Mouse (Mus musculus) testis, postnatal 10 days (tissue): ENCODE measurements around the gene Itpr3.

Source experiments
- DNase-seq: peaks from one replicate; pipeline ENCODE4 v3.0.0; 2021; ENCODE audit warnings: low spot score

The Itpr3 gene

DNA sequence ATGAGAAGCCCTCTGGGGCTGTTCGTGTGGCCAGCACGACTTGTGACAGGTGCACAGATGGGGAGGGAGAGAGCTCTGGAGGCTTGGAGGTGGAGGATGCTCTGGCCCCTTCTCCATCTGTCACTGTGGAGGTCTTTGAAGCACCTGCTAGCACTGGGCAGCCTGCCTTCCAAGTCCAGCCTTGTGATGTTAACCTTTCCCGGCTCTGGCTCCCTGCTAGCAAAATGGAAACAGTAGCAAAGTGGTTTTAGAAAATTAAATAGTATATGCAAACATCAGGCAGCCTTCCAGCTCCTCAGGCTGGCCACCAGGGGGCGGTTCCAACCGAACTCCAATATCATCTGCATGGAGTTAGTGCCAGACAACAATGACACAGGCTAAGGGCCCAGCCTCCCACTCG, 14.5 kb downstream of the Itpr3 start:
- peak; percentile 78 for DNase-seq

DNA sequence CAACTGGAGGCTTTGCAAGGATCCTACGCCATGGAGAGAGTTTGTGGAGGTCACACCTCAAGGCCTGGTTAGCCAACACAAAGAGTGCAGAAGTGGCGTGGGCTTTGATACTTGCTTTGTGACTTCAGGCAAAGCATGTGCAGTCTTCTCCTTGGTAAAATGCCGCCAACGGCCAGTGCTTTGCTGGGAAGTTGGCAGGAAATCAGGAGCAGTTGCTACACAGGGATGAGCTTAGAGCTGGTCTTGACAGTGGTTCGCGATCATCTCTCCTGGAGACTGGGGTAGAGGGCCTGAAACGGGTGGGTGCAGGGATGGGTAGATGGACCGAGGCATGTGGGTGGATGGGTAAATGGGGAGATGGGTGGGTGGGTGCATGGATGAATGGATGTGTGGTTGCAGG, 15.3 kb downstream of the Itpr3 start:
- no peak for DNase-seq

DNA sequence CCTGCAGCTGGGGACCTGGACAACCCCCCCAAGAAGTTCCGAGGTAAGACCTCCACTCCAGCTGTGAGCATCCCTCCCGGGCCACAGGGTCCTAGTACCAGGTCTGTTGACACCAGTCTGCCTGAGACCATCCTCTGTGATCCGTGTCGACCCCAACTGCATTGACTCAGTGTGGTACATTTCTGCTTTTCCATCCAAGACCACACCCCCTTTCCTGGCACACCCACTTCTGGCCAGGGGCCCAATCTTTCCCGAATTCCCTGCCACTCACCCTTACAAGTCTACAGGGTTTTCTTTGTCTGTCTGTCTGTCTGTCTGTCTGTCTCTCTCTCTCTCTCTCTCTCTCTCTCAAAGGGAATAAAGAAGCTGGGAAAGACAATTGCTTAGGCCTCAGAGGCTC, 16.0 kb downstream of the Itpr3 start:
- no peak for DNase-seq

DNA sequence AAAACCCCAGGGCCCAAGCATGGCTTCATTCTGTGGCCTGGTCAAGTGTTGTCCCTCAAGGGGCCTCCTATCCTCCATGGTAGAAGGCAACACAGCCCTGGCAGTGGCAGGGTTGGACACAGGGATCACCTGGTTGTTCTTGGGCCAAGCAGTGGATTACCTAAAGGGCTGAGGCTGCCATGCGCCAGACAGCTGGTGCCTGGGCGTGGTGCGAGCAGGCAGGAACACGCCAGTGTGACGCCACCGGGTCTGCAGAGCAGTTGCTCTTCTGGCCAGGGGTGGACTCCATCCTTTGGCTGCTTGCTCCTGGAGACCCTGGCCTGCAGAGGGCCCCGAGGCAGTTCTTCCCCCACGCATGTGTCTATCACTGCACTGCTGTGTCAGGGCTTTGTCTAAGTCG, 16.7 kb downstream of the Itpr3 start:
- DNase-seq, result no peak

DNA sequence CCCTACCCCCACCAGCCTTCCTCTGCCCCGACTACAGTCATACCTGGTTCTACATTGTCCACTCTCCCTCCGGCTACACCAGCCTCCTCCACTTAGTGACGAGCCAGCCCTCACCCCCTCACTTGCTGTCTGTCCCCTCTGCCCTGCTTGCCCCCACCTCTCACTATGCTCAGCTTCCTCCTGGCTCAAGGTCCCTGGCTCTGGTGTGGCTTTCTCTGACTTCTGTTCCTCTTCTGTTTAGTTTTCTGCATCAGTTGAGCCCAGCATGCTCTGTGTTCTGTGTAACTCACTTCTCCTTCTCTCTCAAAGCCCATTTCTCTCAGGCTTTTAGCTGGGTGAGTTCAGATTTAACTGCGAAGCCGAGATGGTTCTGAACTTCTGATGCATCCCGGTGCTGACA, 17.1 kb downstream of the Itpr3 start:
- no peak for DNase-seq

DNA sequence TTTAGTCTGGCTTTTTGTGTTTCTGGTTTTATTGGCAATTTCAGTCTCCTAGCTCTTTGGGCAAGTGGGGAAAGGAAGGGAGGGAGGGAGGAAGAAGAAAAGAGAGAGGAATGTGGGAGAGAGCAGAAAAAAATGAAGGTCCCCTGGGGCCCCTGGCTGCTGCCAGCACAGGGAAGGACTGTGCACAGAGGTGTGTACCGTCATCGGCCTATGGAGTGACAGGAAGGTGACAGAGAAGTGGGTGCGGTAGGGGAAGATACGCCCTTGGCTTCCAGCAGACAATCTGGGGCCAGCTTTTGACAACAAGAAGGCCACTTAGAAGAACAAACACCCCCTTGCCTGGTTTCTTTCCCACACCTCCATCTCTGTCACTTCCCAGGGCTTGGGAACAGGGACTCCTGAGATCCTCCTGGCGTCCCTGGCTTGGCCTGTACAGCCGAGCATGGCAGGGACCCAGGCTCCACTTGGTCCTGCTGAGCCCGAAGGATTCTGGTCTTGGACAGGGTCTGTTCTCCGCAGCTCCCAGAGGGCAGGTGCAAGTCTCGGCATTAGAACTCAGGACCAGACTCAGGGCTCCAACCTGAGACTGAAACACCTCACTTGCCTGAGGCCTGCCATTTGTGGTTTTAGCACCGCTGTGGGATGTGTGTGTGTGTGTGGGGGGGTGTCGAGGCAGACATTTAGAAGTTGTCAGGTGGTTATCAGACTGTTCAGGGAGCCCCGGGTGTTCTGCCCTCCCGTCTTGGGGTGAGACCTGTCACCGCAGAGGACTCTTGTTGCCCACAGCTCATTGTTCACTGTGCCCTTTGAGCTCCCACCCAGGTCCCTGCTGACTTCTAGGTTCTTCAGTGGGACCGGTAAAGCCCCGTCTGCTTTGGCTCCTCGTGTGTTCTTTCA, 18.0 kb downstream of the Itpr3 start:
- no peak for DNase-seq

DNA sequence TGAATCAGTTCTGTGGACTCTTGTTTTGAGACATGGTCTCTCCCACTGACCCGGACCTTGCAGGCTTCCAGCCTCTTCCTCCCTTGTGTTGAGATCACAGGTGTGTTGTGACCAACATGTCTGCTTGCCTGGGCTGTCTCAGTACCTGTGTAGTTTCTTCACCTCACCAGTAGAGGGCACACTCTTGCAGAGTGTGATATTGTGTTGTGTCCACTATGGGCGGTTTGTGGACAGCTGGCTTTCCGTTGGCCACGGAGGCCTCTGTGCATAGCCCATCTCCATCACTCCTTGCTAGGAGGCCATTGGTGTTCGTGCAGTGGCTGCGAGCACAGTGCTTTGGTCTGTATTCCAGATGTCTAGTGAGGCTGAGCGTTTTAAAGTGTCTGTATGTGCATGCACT, 20.0 kb downstream of the Itpr3 start:
- DNase-seq, result no peak

DNA sequence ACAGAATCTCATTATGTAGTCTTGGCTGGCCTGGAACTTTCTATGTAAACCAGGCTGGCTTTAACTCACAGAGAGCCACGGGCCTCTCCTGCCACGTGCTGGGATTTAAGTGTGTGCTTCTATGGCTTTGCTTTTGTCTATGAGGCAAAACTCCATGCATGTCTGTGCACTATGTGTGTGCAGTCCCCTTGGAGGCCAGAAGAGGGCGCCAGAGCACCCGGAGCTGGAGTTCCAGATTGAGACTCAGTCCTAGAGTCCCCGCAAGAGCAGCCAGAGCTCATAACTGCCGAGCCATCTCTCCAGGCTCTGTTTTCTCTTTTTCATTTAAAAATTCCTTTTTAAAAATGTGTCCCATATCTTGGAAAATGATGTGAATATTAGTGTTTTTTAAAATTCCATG, 20.8 kb downstream of the Itpr3 start:
- no peak for DNase-seq

DNA sequence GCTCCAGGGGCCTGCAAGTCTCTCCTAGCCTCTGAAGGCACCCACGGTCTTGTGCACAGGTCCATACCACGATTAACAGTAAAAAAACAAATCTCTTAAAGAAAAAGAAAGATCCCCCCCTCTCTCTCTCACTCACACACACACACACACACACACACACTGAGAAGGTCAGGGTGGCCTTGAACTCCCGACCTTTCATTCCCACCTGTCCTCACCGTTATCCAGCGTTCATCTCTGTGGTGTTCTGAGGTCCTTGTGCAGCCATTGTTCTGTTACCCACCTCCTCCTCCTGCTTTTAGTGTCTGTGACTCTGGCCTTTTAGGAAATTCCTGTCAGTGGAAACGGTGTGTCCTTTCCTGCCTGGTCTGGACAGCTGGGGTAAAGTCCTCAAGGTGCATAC, 21.4 kb downstream of the Itpr3 start:
- DNase-seq, result no peak

DNA sequence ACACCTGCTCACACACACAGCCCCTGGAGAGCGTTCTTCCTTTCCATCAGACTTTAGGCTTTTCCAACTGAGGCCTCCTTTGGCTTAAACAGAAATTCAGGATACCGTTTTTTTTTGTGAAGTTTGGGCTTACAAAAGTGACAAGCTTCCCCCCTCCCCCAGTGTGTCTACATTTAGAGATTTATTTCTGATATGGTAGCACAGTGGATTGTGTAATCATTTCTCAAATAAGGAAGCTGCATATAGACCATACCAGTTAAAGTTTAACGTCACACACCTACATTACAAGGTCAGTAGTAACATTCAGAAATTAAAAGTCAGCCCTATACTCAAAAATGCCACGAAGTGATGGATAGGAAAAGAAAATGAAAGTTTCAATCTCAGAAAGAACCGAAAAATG, 24.8 kb downstream of the Itpr3 start:
- DNase-seq, result no peak

DNA sequence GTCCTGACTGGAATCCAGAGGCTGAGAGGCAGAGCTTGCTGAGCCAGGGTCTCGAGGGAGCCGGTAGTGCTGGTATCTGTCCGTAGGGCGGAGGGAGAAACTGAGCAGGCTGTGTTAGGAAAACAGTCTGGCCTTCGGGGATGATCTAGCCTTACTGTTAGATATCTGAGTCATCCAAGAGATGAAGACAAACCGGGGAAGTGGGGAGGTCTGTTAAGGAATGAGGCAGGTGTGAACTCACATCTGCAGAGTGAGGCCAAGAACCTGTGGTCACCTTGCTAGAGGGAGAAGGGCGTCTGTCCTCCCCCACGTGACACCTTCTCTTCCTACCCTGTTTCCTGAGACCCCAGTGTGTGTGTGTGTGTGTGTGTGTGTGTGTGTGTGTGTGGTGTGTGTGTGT, 25.7 kb downstream of the Itpr3 start:
- no peak for DNase-seq

DNA sequence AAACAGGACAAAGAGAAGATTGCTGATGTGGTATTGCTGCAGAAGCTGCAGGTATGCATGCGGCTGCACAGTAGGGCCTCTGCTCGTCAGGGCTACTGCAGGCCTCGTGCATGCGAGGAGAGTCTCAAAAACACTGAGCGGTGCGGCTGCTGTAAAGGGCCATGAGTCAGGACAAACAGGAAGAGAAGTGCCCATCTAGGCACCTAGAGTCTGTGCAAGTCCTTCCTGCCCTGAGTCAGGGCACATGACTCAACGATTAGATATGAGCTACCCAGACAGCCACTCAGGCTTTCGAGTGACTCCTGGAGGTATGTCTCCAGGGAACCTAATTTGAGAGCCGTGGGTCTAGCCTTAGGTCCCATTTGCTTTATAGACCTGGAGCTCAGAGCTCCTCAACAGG, 26.5 kb downstream of the Itpr3 start:
- no peak for DNase-seq

DNA sequence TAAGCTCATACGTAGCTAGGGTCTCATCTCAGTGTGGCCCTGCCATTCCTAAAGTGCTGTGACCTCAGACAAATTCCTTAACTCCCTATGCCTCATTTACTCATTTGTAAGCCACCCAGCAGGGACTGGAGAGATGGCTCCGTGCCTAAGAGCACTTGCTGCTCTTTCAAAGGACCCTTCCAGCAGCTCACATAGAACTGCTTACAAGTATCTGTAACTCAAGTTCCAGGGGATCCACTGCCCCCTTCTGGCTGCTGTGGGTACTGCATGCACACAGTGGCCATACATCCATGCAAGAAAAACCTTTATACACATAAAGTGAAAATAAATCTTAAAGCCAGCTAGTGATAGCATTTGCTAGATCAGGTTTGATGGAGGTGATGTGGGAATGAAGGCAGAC, 28.6 kb downstream of the Itpr3 start:
- DNase-seq, result peak; percentile 84

DNA sequence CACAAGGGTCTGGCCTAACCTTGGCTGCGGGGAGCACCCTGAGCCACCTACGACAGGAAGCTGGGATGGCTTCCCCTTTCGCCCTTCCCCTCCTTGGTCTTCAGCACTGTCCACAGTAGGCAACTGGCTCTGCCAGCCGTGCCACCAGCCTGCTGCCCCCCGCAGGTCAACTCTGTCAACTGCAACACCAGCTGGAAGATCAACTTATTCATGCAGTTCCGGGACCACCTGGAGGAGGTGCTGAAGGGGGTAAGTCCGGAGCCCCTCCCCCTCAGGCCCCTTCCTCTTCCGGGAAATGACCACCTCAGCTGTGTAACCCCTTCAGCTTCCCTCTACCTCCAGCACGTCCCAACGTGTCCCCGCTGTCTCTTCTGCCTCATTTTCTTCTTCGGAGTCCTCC, 30.3 kb downstream of the Itpr3 start:
- peak; percentile 66 for DNase-seq

DNA sequence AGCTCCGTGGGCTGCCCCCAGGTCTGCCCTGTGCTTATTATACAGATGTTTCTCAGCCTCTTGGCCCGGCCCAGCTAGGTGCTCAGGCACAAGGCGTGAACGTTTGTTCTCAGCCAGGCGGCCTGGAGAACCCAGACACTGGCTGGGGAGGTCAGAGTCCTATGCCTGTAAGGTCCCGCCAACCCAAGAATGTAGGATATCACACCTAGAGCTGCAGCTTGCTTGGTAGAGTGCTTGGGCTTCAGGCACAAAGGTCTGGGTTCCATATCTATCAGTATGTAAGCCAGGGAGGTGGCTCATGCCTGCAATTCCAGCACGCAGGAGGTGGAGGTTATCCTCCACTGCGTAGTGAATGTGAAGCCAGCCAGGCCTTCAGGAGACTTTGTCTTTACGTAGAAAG, 33.0 kb downstream of the Itpr3 start:
- DNase-seq, result no peak

DNA sequence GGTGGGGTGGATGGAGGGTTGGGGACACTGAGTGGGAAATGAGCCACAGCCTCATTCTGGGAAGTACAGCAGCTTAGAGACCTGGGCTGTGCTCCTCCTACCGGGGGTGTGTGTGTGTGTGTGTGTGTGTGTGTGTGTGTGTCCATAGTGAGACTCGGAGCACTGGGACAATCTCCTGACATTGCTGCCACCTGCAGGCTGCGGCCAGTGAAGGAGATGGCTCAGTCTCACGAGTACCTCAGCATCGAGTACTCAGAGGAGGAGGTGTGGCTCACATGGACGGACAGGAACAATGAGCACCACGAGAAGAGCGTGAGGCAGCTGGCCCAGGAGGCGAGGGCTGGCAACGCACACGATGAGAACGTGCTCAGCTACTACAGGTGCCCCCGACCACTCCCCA, 38.6 kb downstream of the Itpr3 start:
- peak; percentile 77 for DNase-seq

DNA sequence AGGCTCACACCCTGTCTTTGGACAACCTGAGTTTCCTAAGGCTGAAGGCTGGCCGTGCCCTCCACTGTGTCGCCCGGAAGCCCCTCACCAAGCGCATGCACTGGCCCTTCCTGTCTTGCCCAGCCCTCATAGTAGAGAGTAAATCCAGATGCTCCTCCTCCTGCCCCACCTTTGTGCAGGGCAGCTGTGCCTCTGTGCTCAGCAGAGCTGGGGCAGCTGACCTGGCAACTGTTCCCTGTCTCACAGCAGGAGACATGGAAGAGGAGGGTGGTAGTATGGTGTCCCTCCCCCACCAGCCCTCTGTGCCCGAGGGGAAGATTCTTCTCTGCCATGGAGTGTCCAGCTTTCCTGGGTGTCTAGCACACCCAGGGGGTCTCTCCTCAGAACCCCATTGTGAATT, 44.6 kb downstream of the Itpr3 start:
- no peak for DNase-seq

DNA sequence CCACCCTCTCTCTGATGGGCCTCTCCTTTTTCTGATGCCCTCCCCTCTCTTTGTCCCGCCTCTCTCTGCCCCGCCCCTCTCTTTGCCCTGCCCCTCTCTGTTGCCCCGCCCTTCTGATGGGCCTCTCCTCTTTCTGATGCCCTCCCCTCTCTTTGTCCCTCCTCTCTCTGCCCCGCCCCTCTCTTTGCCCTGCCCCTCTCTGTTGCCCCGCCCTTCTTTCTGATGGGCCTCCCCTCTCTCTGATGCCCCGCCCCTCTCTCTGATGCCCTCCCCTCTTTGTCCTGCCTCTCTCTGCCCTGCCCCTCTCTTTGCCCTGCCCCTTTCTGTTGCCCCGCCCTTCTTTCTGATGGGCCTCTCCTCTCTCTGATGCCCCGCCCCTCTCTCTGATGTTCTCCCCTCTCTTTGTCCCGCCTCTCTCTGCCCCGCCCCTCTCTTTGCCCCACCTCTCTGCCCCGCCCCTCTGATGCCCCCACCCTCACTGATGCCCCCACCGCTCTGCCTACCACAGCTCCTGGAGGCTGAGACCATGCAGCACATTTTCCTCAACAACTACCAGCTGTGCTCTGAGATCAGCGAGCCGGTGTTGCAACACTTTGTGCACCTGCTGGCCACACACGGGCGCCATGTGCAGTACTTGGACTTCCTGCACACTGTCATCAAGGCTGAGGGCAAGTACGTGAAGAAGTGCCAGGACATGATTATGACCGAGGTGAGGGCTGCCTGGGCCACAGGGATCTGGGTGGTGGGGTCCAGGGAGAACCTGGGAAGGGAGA, 48.8 kb downstream of the Itpr3 start:
- no peak for DNase-seq

DNA sequence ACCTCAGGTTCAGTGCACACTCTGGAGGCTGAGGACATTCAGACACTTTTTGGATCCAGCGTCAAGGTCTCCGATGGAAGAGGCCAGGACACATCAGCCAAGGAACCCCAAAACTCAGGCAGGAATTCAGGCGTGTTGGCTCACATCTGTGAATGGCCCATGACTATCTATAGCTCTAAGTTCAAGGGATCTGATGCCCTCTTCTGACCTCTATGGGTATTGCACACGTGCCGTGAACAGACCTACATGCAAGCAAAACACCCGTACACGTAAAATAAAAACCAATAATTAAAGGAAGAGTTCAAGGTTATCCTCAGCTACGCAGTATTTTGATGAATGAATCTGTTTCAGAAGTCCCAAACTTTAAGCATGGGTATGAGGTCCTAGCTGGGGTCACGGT, 49.6 kb downstream of the Itpr3 start:
- no peak for DNase-seq

DNA sequence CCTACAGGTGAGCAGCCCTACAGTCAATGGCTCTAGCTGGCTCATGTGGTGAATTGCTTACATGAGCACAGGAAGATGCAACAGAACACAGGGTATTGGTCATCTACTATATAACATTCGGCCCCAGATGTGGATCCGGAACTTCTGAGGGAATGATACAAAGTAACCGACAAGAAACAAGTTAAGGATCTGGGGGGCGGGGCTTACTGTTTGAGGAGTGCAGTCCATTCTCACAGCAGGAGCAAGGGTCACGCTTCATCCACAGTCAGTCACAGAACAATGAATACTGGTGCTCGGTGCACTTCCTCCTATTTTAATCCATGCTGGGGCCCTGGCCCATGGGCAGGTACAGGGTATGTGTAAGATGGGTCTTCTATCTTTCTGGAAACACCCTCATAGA, 50.8 kb downstream of the Itpr3 start:
- DNase-seq, result no peak

DNA sequence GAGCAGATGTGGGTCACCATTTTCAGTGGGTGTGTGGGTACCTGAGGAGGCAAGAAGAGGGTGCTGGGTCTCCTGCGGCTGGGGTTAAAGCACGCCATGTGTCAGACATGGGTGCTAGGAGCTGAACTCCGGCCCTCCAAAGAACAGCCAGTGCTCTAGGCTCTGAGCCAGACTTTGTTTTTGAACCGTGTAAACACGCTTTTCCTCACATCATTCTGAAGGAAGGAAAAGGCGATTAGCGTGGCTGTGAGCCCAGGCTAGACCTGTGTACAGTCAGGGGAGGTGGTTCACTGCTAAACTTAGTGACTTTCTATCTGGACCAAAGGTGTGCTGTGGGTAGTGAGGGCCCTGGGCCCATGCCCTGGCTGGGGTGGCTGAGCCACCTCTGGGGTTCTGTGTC, 53.0 kb downstream of the Itpr3 start:
- DNase-seq, result no peak

DNA sequence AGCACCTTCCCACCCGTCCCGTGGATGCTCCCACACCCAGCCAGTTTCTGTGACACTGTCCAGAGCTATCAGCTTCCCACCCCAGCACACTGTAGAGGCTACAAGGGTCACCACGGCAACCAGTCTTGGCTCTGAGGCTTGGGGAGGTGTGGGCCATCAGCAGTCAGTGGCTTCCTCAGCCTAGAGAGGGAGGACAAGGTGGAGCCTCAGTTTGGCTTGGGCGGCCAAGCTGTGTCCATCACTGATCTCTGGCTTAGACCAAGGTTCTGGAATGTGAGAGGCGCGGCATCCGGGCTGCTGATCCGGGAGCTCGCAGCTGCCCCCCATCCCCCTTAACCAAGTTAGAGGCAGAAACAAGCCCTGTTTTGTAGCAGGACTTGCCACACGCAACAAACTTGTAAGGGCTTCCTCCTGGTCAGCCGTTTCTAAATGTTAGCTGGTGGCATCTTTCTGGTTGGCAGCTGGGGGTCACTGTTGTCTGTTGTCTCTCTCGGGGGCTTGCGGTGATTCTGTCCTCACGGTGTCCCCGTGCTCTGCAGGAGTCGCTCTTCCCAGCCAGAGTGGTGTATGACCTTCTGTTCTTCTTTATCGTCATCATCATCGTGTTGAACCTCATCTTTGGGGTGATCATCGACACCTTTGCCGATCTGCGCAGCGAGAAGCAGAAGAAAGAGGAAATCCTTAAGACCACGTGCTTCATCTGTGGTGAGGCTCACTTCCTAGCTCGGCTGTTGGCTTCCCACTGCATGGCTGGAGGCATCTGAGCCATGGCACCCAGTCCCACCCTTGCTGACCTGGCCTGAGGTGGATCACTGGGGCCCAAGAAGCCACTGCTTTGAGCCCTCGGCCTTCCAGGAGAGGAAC, 61.8 kb downstream of the Itpr3 start:
- DNase-seq, result no peak

DNA sequence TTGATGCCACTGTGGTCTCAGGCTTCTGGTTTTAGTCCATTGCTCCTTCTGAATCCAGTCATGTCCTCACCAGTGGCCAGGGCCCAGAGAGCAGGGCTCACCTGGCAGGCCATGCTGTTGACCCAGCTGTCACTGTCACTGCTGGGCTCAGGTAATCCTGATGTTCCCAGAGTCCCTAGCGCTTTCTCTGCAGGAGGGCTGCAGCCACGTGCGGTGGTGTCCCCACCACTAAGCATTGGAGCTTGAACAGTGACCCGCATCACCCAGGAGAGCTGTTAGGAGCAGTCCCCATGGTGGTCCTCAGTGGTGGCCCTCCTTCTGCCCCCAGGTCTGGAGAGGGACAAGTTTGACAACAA, 62.4 kb downstream of the Itpr3 start:
- DNase-seq, result no peak
